Mouse (Mus musculus): ENCODE data around the gene Eno2.

DNA sequence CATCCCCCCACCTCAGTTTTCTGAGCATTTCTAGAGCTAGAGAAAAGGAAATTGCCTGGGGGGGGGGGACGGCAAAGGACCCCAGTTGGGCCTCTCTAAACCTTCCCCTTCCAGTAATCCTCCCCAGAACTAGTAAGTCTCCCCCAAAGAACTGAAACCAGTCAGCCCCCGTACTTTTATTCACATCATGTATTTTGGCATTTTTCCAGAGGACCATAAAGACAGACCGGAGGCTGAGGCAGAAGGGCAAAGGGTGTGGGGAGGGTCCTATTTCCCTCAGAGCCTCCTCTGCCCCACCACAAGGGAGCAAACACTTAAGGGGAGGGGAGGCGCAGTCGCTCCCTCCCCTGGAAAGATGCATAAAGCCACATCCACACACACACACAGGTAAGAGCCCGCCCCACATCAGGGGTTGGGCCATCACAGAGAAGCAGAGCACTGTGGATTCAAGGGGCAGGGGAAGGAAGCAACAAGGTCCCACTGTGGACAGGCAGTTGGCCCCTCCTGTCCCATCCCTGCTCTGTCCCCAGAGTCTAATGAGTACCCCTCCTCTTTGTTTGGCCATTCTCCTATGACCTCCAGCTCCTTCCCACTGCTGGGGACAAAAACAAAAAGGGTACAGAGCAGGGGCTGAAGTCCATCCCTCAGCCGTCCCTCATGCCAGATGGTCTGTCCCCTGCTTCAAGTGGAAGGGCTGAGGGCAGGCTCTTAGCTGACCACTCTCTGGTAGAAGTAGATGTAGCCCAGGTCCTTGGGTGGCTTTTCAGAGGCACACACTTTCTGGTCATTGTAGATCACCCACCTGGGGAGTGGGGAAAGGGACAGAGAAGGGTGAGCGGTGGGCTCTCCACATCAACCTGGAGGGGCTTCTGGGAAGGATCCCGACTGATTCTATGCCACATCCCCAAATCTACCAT is 45.6 kb upstream of the Eno2 start:
- TF ChIP-seq CTCF (IDR thresholded peaks at IDR 0.05; ENCODE audit: low read depth) (no peak), EP300 (optimal IDR thresholded peaks at IDR 0.05) (no peak)

Data from stomach, postnatal 0 days (tissue).